Mouse (Mus musculus) midbrain, postnatal 0 days (tissue): ENCODE data around the gene Kng1. TPM values are rescaled to one million over a fixed set of nuclear protein-coding genes. Genes with fewer than 3 reads are reported as not detected.
"Not testable (repeated sequence)": the region's sequence is repeated elsewhere in the genome, so short reads cannot be mapped to it uniquely, and the experiment has no call there.

ENCODE experiments used
- ATAC-seq: fragments of 200-750 bp; cut with Nextera tagmentation; 2 replicates; pipeline ENCODE4 v1.8.0; 2017; ENCODE audit warnings: moderate number of reproducible peaks, mild to moderate bottlenecking, moderate TSS enrichment, moderate library complexity; ENCODE audit not compliant: low FRiP score
- DNase-seq: peaks from one replicate; pipeline ENCODE4 v3.0.0-alpha.2; 2015; ENCODE audit warnings: low spot score
- H3K27ac ChIP-seq: fragments of 300-500 bp; sonication (generic); 2 replicates; pipeline ENCODE4 v1.5.1; 2014; ENCODE audit warnings: low read depth, mild to moderate bottlenecking, low read length, mixed read lengths
- H3K27me3 ChIP-seq: fragments of 300-500 bp; sonication (generic); 2 replicates; pipeline ENCODE4 v1.6.1; 2014; ENCODE audit warnings: low read length, control low read depth, mixed read lengths; ENCODE audit not compliant: insufficient read depth
- H3K36me3 ChIP-seq: fragments of 300-500 bp; sonication (generic); 2 replicates; pipeline ENCODE4 v1.6.1; 2014; ENCODE audit warnings: low read length, control low read depth, mixed read lengths; ENCODE audit not compliant: insufficient read depth
- H3K4me1 ChIP-seq: fragments of 300-500 bp; sonication (generic); 2 replicates; pipeline ENCODE4 v1.6.1; 2014; ENCODE audit warnings: mild to moderate bottlenecking, control low read depth, antibody characterized with exemption, low read length, mixed read lengths; ENCODE audit not compliant: insufficient read depth
- H3K4me2 ChIP-seq: fragments of 300-500 bp; sonication (generic); 2 replicates; pipeline ENCODE4 v1.6.1; 2014; ENCODE audit warnings: low read depth, mild to moderate bottlenecking, low read length, mixed read lengths; ENCODE audit not compliant: poor library complexity, severe bottlenecking
- H3K4me3 ChIP-seq: fragments of 300-500 bp; sonication (generic); 2 replicates; pipeline ENCODE4 v1.5.1; 2014; ENCODE audit warnings: low read depth, mild to moderate bottlenecking, low read length, moderate library complexity
- H3K9ac ChIP-seq: fragments of 300-500 bp; sonication (generic); replicated peaks from 2 replicates; pipeline ENCODE4 v1.6.1; 2014; ENCODE audit warnings: mild to moderate bottlenecking, low read length, moderate library complexity, mixed read lengths; ENCODE audit not compliant: poor library complexity, severe bottlenecking
- H3K9me3 ChIP-seq: fragments of 300-500 bp; sonication (generic); 2 replicates; pipeline ENCODE4 v1.6.1; 2016; ENCODE audit warnings: low read length, control low read depth
- CTCF ChIP-seq: IDR thresholded peaks from 2 replicates; pipeline ENCODE4 v1.5.1; 2016; ENCODE audit warnings: antibody characterized with exemption, mild to moderate bottlenecking
- WGBS: fragments of 180-500 bp; shearing (Covaris S2); extraction: QIAGEN DNeasy Blood & Tissue Kit; methylation state at CpG from one replicate; pipeline ENCODE4 v1.1.7; 2014; 5-methylcytosine and 5-hydroxymethylcytosine counted together
- polyA plus RNA-seq: library from polyadenylated mRNA; unstranded; fragments of >200 nt; fragmentation: Nextera tagmentation; extraction: Ambion mirVana; gene quantifications from 2 replicates; pipeline ENCODE4 v1.2.1, GENCODE M21; 2015
- total RNA-seq: library from RNA; depleted of rRNA; stranded (reverse); fragments of >200 nt; gene quantifications from 2 replicates; pipeline ENCODE4 v1.2.3, GENCODE M21; 2014

Gene Kng1
- total and polyA plus RNA-seq, 2 experiments from 2014 or later: not detected

DNA sequence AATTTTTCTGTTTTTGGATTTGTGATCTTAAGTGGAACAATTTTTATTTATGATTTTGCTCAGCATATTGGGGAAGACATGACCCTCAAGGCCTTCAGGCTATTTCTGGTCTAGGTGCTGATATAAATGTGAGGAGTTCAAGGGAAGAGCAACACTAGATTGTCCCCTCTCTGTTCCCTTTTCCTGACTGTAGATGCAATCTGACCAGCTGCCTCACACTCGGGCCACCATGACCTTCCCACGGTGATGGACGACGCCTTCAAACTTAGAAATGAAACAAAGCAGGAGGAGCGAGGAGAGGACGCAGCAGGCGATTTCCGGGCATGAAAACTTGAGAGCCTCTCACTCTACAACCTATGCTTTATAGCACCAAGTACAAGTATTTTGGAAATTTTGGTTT lies 29.5 kb downstream of the Kng1 start:
- not testable (repeated sequence) for H3K9me3 ChIP-seq, H3K4me1 ChIP-seq, H3K27ac ChIP-seq, H3K27me3 ChIP-seq, H3K9ac ChIP-seq, H3K4me2 ChIP-seq, ATAC-seq, DNase-seq, H3K36me3 ChIP-seq, H3K4me3 ChIP-seq
- WGBS: 87% methylated on average over 8 of the region's 8 CpGs

DNA sequence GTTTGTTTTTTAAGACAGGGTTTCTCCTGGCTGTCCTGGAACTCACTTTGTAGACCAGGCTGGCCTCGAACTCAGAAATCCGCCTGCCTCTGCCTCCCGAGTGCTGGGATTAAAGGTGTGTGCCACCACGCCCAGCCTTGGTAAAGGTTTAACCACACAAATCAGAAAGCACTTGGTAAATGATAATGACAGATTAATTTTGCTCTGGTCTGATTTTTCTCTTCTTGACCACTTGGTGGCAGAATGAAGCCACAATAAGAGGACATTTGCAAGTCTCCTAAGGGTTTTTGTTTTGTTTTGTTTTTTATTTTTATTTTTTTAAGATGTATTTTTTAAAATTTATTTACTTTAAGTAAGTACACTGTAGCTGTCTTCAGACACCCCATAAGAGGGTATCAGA lies 30.0 kb downstream of the Kng1 start:
- not testable (repeated sequence) for ATAC-seq, H3K4me1 ChIP-seq, H3K27me3 ChIP-seq, H3K27ac ChIP-seq, H3K36me3 ChIP-seq, H3K9ac ChIP-seq, H3K4me2 ChIP-seq, H3K9me3 ChIP-seq, H3K4me3 ChIP-seq
- DNase-seq: peak; percentile 43
- TF ChIP-seq CTCF: peak; percentile 68
- WGBS: 45% methylated on average over 4 of the region's 4 CpGs

GRCm38 (mm10) chr16:23088491-23088890 lies 30.8 kb downstream of the Kng1 start:
- H3K4me3 ChIP-seq, ATAC-seq, H3K27me3 ChIP-seq, H3K4me2 ChIP-seq, H3K4me1 ChIP-seq, H3K36me3 ChIP-seq, H3K27ac ChIP-seq, H3K9me3 ChIP-seq, H3K9ac ChIP-seq, DNase-seq: not testable (repeated sequence)
- TF ChIP-seq CTCF: peak; percentile 13; the same call in 1 of the 2 replicates
- 83% methylated on average over 1 of the region's 1 CpGs for WGBS

GRCm38 (mm10) chr16:23091345-23091744 lies 33.7 kb downstream of the Kng1 start:
- ATAC-seq, H3K27me3 ChIP-seq, DNase-seq, H3K4me2 ChIP-seq, H3K4me1 ChIP-seq, H3K4me3 ChIP-seq, H3K9me3 ChIP-seq, H3K36me3 ChIP-seq, H3K27ac ChIP-seq, H3K9ac ChIP-seq: not testable (repeated sequence)

GRCm38 (mm10) chr16:23093321-23093953 lies 35.8 kb downstream of the Kng1 start:
- H3K4me1 ChIP-seq: no peaks in the 10 kb centered on the region
- no peaks in the 10 kb centered on the region for H3K27me3 ChIP-seq
- no peak overlapping the region for H3K4me2 ChIP-seq
- no peak overlapping the region for H3K27ac ChIP-seq
- TF ChIP-seq CTCF: no peak
- H3K9ac ChIP-seq: no peak overlapping the region
- H3K9me3 ChIP-seq: no peaks in the 10 kb centered on the region
- no peaks in the 10 kb centered on the region for H3K36me3 ChIP-seq
- DNase-seq (no peak), ATAC-seq (no peak)
- 83% methylated on average over 13 of the region's 13 CpGs for WGBS
- no peak overlapping the region for H3K4me3 ChIP-seq

- ATAC-seq (no peak), DNase-seq (no peak)
- Histone ChIP-seq H3K4me3 (no peak overlapping the region), H3K4me1 (no peaks in the 10 kb centered on the region), H3K4me2 (no peak overlapping the region), H3K9me3 (no peaks in the 10 kb centered on the region), H3K27ac (no peak overlapping the region), H3K9ac (no peak overlapping the region), H3K27me3 (no peaks in the 10 kb centered on the region), H3K36me3 (no peaks in the 10 kb centered on the region)
- no peak for TF ChIP-seq CTCF
- 91% methylated on average over 6 of the region's 6 CpGs for WGBS
Observed at GRCm38 (mm10) chr16:23094136-23094535, 36.5 kb downstream of the Kng1 start.

GRCm38 (mm10) chr16:23095581-23095980 lies 37.9 kb downstream of the Kng1 start:
- 92% methylated on average over 5 of the region's 5 CpGs for WGBS
- not testable (repeated sequence) for ATAC-seq, H3K27ac ChIP-seq, H3K4me3 ChIP-seq, H3K9ac ChIP-seq, H3K4me1 ChIP-seq, DNase-seq, H3K36me3 ChIP-seq, H3K4me2 ChIP-seq, H3K9me3 ChIP-seq, H3K27me3 ChIP-seq

GRCm38 (mm10) chr16:23096886-23097285 lies 39.2 kb downstream of the Kng1 start:
- DNase-seq, H3K27me3 ChIP-seq, H3K9me3 ChIP-seq, H3K27ac ChIP-seq, H3K9ac ChIP-seq, H3K4me1 ChIP-seq, H3K4me2 ChIP-seq, H3K36me3 ChIP-seq, H3K4me3 ChIP-seq: not testable (repeated sequence)
- 88% methylated on average over 1 of the region's 1 CpGs for WGBS
- 0 out of 2 replicates have a peak, but pooled peaks have one; percentile 38 for ATAC-seq
